Mouse (Mus musculus) colon, adult 2 months (tissue): ENCODE results near the gene As3mt. TPM values are rescaled to one million over a fixed set of nuclear protein-coding genes. Genes with fewer than 3 reads are reported as not detected.

Experiments
- polyA plus RNA-seq: library from polyadenylated mRNA; depleted of rRNA; stranded (reverse); fragments of >200 nt; gene quantifications from 2 replicates; pipeline ENCODE4 v1.2.3, GENCODE M21; 2012; rRNA removed

As3mt gene
- 9.5 and 11.1 TPM in 2 replicates for polyA plus RNA-seq

DNA sequence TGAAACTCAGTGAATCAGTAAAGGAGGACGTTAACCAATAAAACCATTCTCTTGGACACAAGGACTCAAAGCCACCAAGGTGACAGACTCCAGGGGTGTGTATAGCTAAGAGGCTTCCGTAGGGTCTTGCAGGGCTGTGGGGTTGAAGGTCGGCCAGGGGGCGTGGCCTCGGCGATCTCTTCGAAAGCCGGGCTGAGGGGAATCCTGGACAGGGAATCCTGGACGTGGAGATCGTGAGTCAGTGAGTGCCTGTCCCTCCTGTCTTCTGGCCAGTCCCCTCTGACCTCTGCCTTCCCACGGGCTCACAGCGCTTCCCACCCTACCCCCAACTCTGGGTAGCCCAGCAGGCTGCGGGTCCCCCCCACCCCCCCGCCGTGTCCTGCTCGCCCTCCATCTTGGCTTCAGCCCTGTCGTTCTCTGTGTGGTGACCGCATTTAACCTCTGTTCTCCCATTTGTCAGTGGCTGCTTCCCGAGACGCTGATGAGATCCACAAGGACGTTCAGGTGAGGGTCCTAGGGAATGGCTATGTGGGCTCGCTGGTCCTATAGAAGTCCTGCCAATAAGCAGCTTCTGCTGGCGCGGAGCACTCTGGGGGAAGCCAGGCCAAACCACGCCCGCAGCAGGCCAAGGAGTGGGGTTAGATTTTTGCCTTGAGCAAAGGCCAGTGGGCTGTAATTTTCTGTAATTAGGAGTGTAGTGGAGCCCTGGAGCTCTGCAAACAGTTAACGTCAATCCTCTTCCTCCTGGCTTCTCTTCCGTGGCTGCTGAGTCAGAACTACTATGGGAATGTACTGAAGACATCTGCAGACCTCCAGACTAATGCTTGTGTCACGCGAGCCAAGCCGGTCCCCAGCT is at the start of gene As3mt:
Gene As3mt, plus strand, starts transcription at position 163 of the 856 bp plus-strand sequence.

GRCm38 (mm10) chr19:46672766-46673418 is 34.4 kb upstream of the As3mt start, which contains the start of gene Cyp17a1:
Gene Cyp17a1, minus strand, starts transcription at chr19:46673172.

DNA sequence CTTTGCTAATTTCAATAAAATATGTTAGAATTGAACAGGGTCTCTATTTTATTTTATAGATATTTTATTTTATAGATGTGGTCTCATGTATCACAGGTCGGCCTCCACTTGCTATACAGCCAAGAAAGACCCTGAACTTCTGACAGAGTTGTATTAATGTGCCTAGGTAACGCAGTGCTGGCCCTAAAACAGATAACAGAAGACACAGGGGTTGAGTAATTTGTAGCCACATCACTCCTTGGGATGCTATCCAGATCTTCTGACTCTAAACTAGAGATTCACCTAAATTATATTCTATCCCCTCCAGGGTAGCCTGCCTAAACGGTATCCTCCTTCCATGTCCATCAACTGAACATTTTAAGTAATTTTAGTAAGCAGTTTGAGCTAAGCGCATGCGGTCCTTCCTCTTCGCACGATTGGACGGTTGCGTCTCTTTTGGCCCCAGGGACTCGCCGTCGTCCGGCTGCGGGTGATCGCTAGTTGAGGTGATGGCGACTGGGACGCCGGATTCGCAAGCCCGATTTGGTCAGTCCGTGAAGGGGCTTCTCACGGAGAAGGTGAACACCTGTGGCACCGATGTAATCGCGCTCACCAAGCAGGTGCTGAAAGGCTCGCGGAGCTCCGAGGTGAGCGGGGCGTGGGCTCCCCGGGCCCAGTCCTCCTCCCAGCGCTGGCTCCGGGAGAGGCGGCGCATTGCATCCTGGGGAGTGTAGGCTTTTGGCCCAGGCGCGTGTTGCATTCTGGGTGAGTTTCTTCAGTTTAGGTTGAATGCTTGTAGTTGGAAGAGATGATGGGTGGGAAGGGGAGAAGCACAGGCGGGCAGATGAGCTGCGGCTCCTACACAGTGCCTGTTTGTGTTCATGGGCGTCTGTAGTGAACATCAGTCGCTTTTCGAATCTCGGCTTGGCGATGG is 17.5 kb upstream of the As3mt start, which contains the start of gene Borcs7:
Gene Borcs7, plus strand, starts transcription at position 447 of the 913 bp plus-strand sequence.

DNA sequence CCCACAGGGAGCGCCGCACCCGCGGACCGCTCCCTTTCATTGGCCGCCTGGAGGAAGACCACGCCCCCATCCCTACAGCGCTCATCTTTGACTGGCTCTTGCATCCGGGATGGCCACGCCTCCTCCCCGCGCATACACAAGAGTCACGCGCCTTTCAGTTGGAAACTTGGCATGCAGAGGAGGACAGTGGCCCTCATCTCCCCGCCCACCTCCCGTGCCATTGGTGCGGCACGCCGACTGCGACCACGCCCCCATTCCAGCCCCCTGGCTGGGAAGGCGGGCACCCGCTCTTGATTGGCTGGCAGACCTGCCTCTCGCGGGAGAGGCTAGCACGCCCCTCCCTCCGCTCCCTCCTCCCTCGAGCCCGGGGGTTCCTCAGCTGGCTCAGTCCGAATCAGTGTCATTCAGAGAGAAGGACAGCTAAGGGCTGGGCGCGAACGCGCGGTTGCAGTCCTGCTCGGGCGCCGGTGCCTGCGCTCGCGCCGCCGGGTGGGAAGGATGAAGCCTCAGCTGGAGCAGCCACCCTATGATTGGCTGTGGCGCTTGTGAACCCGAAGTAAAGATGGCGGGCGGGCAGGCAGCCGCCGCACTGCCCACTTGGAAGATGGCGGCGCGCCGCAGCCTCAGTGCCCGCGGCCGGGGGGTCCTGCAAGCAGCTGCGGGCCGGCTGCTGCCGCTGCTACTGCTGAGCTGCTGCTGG is 54.1 kb downstream of the As3mt start, which contains the start of gene Cnnm2:
Gene Cnnm2, plus strand, starts transcription at position 350 of the 700 bp plus-strand sequence.

Other genes starting within 250 kb of the As3mt start
- 50.9 and 54.0 TPM in 2 replicates for gene Trim8, start 205.8 kb upstream of the As3mt start, polyA plus RNA-seq
- 6.5 and 7.5 TPM in 2 replicates for gene Arl3, start 134.3 kb upstream of the As3mt start, polyA plus RNA-seq
- gene Sfxn2, start 134.1 kb upstream of the As3mt start, polyA plus RNA-seq = 2.0 and 3.0 TPM in 2 replicates
- gene Wbp1l, start 108.4 kb upstream of the As3mt start, polyA plus RNA-seq = 45.0 and 50.1 TPM in 2 replicates
- gene Cyp17a1, start 34.3 kb upstream of the As3mt start, polyA plus RNA-seq = not detected in 2 replicates
- 2.1 and 2.2 TPM in 2 replicates for gene Borcs7, start 17.6 kb upstream of the As3mt start, polyA plus RNA-seq
- gene Cnnm2, start 54.1 kb downstream of the As3mt start, polyA plus RNA-seq = 7.2 and 11.4 TPM in 2 replicates